Mouse (Mus musculus): ENCODE measurements around the gene Entpd7.

- TF ChIP-seq FLI1 (IDR thresholded peaks at IDR 0.05; ENCODE audit: low read length) (no peak), GATA1 (IDR thresholded peaks at IDR 0.05; ENCODE audit: borderline replicate concordance, low read length) (no peak)
Measured at GRCm38 (mm10) chr19:43642843-43643242, 46.6 kb upstream of the Entpd7 start.
